Mouse (Mus musculus): ENCODE measurements around the gene Ppp2r5d. TPM values are rescaled to one million over a fixed set of nuclear protein-coding genes. Genes with fewer than 3 reads are reported as not detected.

Gene Ppp2r5d
- polyA plus RNA-seq, 1 experiment from 2014 or later, result 99.9 TPM

GRCm38 (mm10) chr17:46661981-46662380 lies 42.9 kb downstream of the Ppp2r5d start:
- Histone ChIP-seq H3K4me2 (replicated peaks; ENCODE audit: low read depth, low read length) (no peak overlapping the region), H3K4me3 (ENCODE audit: low read length) (no peak overlapping the region), H3K4me1 (ENCODE audit: control insufficient read depth, insufficient read depth, low read length) (no peaks in the 10 kb centered on the region), H3K36me3 (ENCODE audit: control insufficient read depth, insufficient read depth, low read length) (peaks cover 97% of the 10 kb centered on the region), H3K9me3 (ENCODE audit: control insufficient read depth, low read length) (no peaks in the 10 kb centered on the region), H3K9ac (ENCODE audit: low read depth, low read length) (no peak overlapping the region), H3K27ac (ENCODE audit: low read depth, low read length) (no peak overlapping the region), H3K27me3 (ENCODE audit: control insufficient read depth, insufficient read depth, low read length) (no peaks in the 10 kb centered on the region)
- 84% methylated on average over 12 of the region's 12 CpGs for WGBS
- ATAC-seq (ENCODE audit: low FRiP score, low TSS enrichment), result no peak

GRCm38 (mm10) chr17:46661351-46661750 lies 43.6 kb downstream of the Ppp2r5d start:
- no peak for ATAC-seq (ENCODE audit: low FRiP score, low TSS enrichment)
- H3K9me3 ChIP-seq (ENCODE audit: control insufficient read depth, low read length), result no peaks in the 10 kb centered on the region
- no peak overlapping the region for H3K4me2 ChIP-seq (replicated peaks; ENCODE audit: low read depth, low read length)
- H3K27ac ChIP-seq (ENCODE audit: low read depth, low read length), result no peak overlapping the region
- no peaks in the 10 kb centered on the region for H3K27me3 ChIP-seq (ENCODE audit: control insufficient read depth, insufficient read depth, low read length)
- H3K4me3 ChIP-seq (ENCODE audit: low read length), result no peak overlapping the region
- H3K4me1 ChIP-seq (ENCODE audit: control insufficient read depth, insufficient read depth, low read length), result no peaks in the 10 kb centered on the region
- H3K36me3 ChIP-seq (ENCODE audit: control insufficient read depth, insufficient read depth, low read length), result peaks cover 98% of the 10 kb centered on the region
- 93% methylated on average over 9 of the region's 9 CpGs for WGBS
- H3K9ac ChIP-seq (ENCODE audit: low read depth, low read length), result no peak overlapping the region

- WGBS, result 61% methylated on average over 6 of the region's 6 CpGs
- Histone ChIP-seq H3K9me3 (ENCODE audit: control insufficient read depth, low read length) (no peaks in the 10 kb centered on the region), H3K36me3 (ENCODE audit: control insufficient read depth, insufficient read depth, low read length) (peaks cover 84% of the 10 kb centered on the region), H3K9ac (ENCODE audit: low read depth, low read length) (no peak overlapping the region), H3K4me2 (replicated peaks; ENCODE audit: low read depth, low read length) (no peak overlapping the region), H3K4me3 (ENCODE audit: low read length) (no peak overlapping the region), H3K27me3 (ENCODE audit: control insufficient read depth, insufficient read depth, low read length) (no peaks in the 10 kb centered on the region), H3K4me1 (ENCODE audit: control insufficient read depth, insufficient read depth, low read length) (peaks cover 16% of the 10 kb centered on the region), H3K27ac (ENCODE audit: low read depth, low read length) (no peak overlapping the region)
- ATAC-seq (ENCODE audit: low FRiP score, low TSS enrichment), result no peak
These were observed 48.9 kb downstream of the Ppp2r5d start for GRCm38 (mm10) chr17:46656054-46656453.

GRCm38 (mm10) chr17:46651755-46652547 lies 53.0 kb downstream of the Ppp2r5d start:
- Histone ChIP-seq H3K4me3 (ENCODE audit: low read length) (peak overlapping the region; percentile 82), H3K27ac (ENCODE audit: low read depth, low read length) (no peak overlapping the region), H3K27me3 (ENCODE audit: control insufficient read depth, insufficient read depth, low read length) (no peaks in the 10 kb centered on the region), H3K9ac (ENCODE audit: low read depth, low read length) (peak overlapping the region; percentile 89; the same call in 1 of the 2 replicates), H3K9me3 (ENCODE audit: control insufficient read depth, low read length) (no peaks in the 10 kb centered on the region), H3K4me1 (ENCODE audit: control insufficient read depth, insufficient read depth, low read length) (peaks cover 19% of the 10 kb centered on the region), H3K4me2 (replicated peaks; ENCODE audit: low read depth, low read length) (peak overlapping the region; percentile 87), H3K36me3 (ENCODE audit: control insufficient read depth, insufficient read depth, low read length) (peaks cover 58% of the 10 kb centered on the region)
- ATAC-seq (ENCODE audit: low FRiP score, low TSS enrichment), result no peak
- 57% methylated on average over 20 of the region's 20 CpGs for WGBS

GRCm38 (mm10) chr17:46651292-46651691 lies 53.6 kb downstream of the Ppp2r5d start:
- Histone ChIP-seq H3K27me3 (ENCODE audit: control insufficient read depth, insufficient read depth, low read length) (no peaks in the 10 kb centered on the region), H3K4me1 (ENCODE audit: control insufficient read depth, insufficient read depth, low read length) (peaks cover 25% of the 10 kb centered on the region), H3K36me3 (ENCODE audit: control insufficient read depth, insufficient read depth, low read length) (peaks cover 51% of the 10 kb centered on the region), H3K4me3 (ENCODE audit: low read length) (peak overlapping the region; percentile 82), H3K27ac (ENCODE audit: low read depth, low read length) (peak overlapping the region; percentile 98), H3K4me2 (replicated peaks; ENCODE audit: low read depth, low read length) (peak overlapping the region; percentile 87), H3K9ac (ENCODE audit: low read depth, low read length) (peak overlapping the region; percentile 89), H3K9me3 (ENCODE audit: control insufficient read depth, low read length) (no peaks in the 10 kb centered on the region)
- WGBS, result 73% methylated on average over 17 of the region's 17 CpGs
- ATAC-seq (ENCODE audit: low FRiP score, low TSS enrichment), result no peak

GRCm38 (mm10) chr17:46650232-46651031 lies 54.5 kb downstream of the Ppp2r5d start, which contains the start of gene Cul7:
TSS of gene Cul7 (plus strand) at chr17:46650337.
- peak within 1 kb of the TSS; percentile 89 for H3K9ac ChIP-seq (ENCODE audit: low read depth, low read length)
- H3K4me3 ChIP-seq (ENCODE audit: low read length), result peak within 1 kb of the TSS; percentile 82
- peak within 1 kb of the TSS; percentile 98 for H3K27ac ChIP-seq (ENCODE audit: low read depth, low read length)
- under 1% methylated on average over 58 of the region's 58 CpGs for WGBS
- no peaks in the 10 kb centered on the region for H3K27me3 ChIP-seq (ENCODE audit: control insufficient read depth, insufficient read depth, low read length)
- peaks cover 25% of the 10 kb centered on the region for H3K4me1 ChIP-seq (ENCODE audit: control insufficient read depth, insufficient read depth, low read length)
- H3K9me3 ChIP-seq (ENCODE audit: control insufficient read depth, low read length), result no peaks in the 10 kb centered on the region
- H3K36me3 ChIP-seq (ENCODE audit: control insufficient read depth, insufficient read depth, low read length), result peaks cover 43% of the 10 kb centered on the region
- peak within 1 kb of the TSS; percentile 87 for H3K4me2 ChIP-seq (replicated peaks; ENCODE audit: low read depth, low read length)
- ATAC-seq (ENCODE audit: low FRiP score, low TSS enrichment), result peak; percentile 92

GRCm38 (mm10) chr17:46649811-46650210 lies 55.1 kb downstream of the Ppp2r5d start:
- Histone ChIP-seq H3K9ac (ENCODE audit: low read depth, low read length) (peak overlapping the region; percentile 89; the same call in 1 of the 2 replicates), H3K36me3 (ENCODE audit: control insufficient read depth, insufficient read depth, low read length) (peaks cover 41% of the 10 kb centered on the region), H3K27me3 (ENCODE audit: control insufficient read depth, insufficient read depth, low read length) (no peaks in the 10 kb centered on the region), H3K4me2 (replicated peaks; ENCODE audit: low read depth, low read length) (peak overlapping the region; percentile 87), H3K9me3 (ENCODE audit: control insufficient read depth, low read length) (no peaks in the 10 kb centered on the region), H3K4me3 (ENCODE audit: low read length) (peak overlapping the region; percentile 82), H3K27ac (ENCODE audit: low read depth, low read length) (peak overlapping the region; percentile 98), H3K4me1 (ENCODE audit: control insufficient read depth, insufficient read depth, low read length) (peaks cover 30% of the 10 kb centered on the region)
- 33% methylated on average over 15 of the region's 15 CpGs for WGBS
- ATAC-seq (ENCODE audit: low FRiP score, low TSS enrichment), result no peak

GRCm38 (mm10) chr17:46648436-46648835 lies 56.5 kb downstream of the Ppp2r5d start:
- Histone ChIP-seq H3K36me3 (ENCODE audit: control insufficient read depth, insufficient read depth, low read length) (peaks cover 27% of the 10 kb centered on the region), H3K9me3 (ENCODE audit: control insufficient read depth, low read length) (no peaks in the 10 kb centered on the region), H3K4me1 (ENCODE audit: control insufficient read depth, insufficient read depth, low read length) (peaks cover 37% of the 10 kb centered on the region), H3K27ac (ENCODE audit: low read depth, low read length) (no peak overlapping the region), H3K27me3 (ENCODE audit: control insufficient read depth, insufficient read depth, low read length) (no peaks in the 10 kb centered on the region), H3K9ac (ENCODE audit: low read depth, low read length) (no peak overlapping the region), H3K4me3 (ENCODE audit: low read length) (no peak overlapping the region; the same call in 1 of the 2 replicates), H3K4me2 (replicated peaks; ENCODE audit: low read depth, low read length) (no peak overlapping the region)
- no peak for ATAC-seq (ENCODE audit: low FRiP score, low TSS enrichment)
- 94% methylated on average over 9 of the region's 9 CpGs for WGBS

All from kidney, embryonic 14.5 days (tissue).